Mouse (Mus musculus) liver, adult 2 months (tissue): ENCODE data around the gene Ttll8. TPM values are rescaled to one million over a fixed set of nuclear protein-coding genes. Genes with fewer than 3 reads are reported as not detected.

Experiments
- DNase-seq: peaks from one replicate; pipeline ENCODE4 v3.0.0-alpha.2; 2011; ENCODE audit warnings: low read depth, low spot score; ENCODE audit errors: extremely low read depth
- H3K27ac ChIP-seq: fragments of 200-500 bp; replicated peaks from 2 replicates; pipeline ENCODE4 v1.5.1; 2012; ENCODE audit warnings: low read depth, mild to moderate bottlenecking, control low read depth, inconsistent platforms, low read length; ENCODE audit not compliant: insufficient read depth
- H3K27me3 ChIP-seq: fragments of 200-500 bp; 2 replicates; pipeline ENCODE4 v1.6.1; 2012; ENCODE audit warnings: mild to moderate bottlenecking, moderate library complexity, low read length, inconsistent platforms; ENCODE audit not compliant: control insufficient read depth, insufficient read depth
- H3K36me3 ChIP-seq: fragments of 200-500 bp; 2 replicates; pipeline ENCODE4 v1.6.1; 2012; ENCODE audit warnings: low read length, inconsistent platforms; ENCODE audit not compliant: control insufficient read depth, insufficient read depth
- H3K4me1 ChIP-seq: fragments of 200-500 bp; 2 replicates; pipeline ENCODE4 v1.6.1; 2011; ENCODE audit warnings: low read length; ENCODE audit not compliant: control insufficient read depth, insufficient read depth
- H3K4me3 ChIP-seq: fragments of 200-500 bp; 2 replicates; pipeline ENCODE4 v1.5.1; 2011; ENCODE audit warnings: low read depth, mild to moderate bottlenecking, control low read depth, low read length, moderate library complexity; ENCODE audit not compliant: insufficient read depth
- H3K79me2 ChIP-seq: fragments of 200-500 bp; 2 replicates; pipeline ENCODE4 v1.6.1; 2012; ENCODE audit warnings: inconsistent platforms, mild to moderate bottlenecking, low read length, moderate library complexity; ENCODE audit not compliant: control insufficient read depth, insufficient read depth
- H3K9ac ChIP-seq: fragments of 200-500 bp; 2 replicates; pipeline ENCODE4 v1.6.1; 2012; ENCODE audit warnings: low read depth, mild to moderate bottlenecking, control low read depth, inconsistent platforms, low read length
- CTCF ChIP-seq: fragments of 200-500 bp; IDR thresholded peaks from 2 replicates; pipeline ENCODE4 v1.5.1; 2011; ENCODE audit warnings: low read depth, low read length, control low read depth
- POLR2A ChIP-seq: fragments of 200-500 bp; IDR thresholded peaks from 2 replicates; pipeline ENCODE4 v1.6.1; 2011; ENCODE audit warnings: low read length, control low read depth; ENCODE audit not compliant: insufficient read depth; ENCODE audit errors: extremely low read depth
- WGBS: fragments of 180-500 bp; shearing (Covaris S2); methylation state at CpG from one replicate; pipeline ENCODE4 v1.1.7; 2018; 5-methylcytosine and 5-hydroxymethylcytosine counted together
- polyA plus RNA-seq: library from polyadenylated mRNA; depleted of rRNA; stranded (reverse); fragments of >200 nt; gene quantifications from 2 replicates; pipeline ENCODE4 v1.2.3, GENCODE M21; 2012
- total RNA-seq: library from RNA; depleted of rRNA; stranded (reverse); fragments of >200 nt; gene quantifications from 2 replicates; pipeline ENCODE4 v1.2.3, GENCODE M21; 2014

The Ttll8 gene
- total and polyA plus RNA-seq, 2 experiments = 0.02 to 0.28 TPM

DNA sequence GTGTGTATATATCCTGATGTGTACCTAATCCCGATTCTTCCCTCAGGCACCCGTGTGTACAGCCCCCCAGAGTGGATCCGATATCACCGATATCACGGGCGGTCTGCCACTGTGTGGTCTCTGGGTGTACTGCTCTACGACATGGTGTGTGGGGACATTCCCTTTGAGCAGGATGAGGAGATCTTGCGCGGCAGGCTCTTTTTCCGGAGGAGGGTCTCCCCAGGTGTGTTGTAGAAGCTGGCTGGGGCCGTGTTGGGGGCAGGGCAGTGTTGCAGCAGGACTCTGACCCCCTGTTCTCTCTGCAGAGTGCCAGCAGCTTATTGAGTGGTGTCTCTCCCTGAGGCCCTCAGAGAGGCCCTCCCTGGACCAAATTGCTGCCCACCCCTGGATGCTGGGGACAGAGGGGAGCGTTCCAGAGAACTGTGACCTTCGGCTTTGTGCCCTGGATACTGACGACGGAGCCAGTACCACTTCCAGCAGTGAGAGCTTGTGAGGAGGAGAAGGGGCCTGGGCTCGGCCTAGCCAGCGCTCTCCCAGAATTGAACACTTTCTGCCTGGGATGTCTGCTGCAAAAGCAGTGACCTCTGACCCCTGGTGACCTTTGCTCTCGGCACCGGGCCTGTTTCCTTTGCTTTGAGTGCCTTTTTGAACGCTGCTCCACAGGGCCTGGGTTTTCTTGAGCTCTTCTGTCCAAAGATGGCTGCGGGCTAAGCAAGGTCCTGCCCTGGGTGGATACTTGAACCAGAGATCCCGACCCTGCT lies 89.8 kb downstream of the Ttll8 start:
- Histone ChIP-seq H3K36me3 (peaks cover 18% of the 10 kb centered on the region), H3K9ac (peak overlapping the region; percentile 100), H3K79me2 (peaks cover 18% of the 10 kb centered on the region), H3K27ac (peak overlapping the region; percentile 88), H3K4me1 (peaks cover 32% of the 10 kb centered on the region), H3K4me3 (peak overlapping the region; percentile 97), H3K27me3 (no peaks in the 10 kb centered on the region)
- peak; percentile 88 for DNase-seq
- TF ChIP-seq POLR2A (0 out of 2 replicates have a peak, but pooled peaks have one; percentile 1), CTCF (no peak)
- 5% methylated on average over 22 of the region's 22 CpGs for WGBS

DNA sequence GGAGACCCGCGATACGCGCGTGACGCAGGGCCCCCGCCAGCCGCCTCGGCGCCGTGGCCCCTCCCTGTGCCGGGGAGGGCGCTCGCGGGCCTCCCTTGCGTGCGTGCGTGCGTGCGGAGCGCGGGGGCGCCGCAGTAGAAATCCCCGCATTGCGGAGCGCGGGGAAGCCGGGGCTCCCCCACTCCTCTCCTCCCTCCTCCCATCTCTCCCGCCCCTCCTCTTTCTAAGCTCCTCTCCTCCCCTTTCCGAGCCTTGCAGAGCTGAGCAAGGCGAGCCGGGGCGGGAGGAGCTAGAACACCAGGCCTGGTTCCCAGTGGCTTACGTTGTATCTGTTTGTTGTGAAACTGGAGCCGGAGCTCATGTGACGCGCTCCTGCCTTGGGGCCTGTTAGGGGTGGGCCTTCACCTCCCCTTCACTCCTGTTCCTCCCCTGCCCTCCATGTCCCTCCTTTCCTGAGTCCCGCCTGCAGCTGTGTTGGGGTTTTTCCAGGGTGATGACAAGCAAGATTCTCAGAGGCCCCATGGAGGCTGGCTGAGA lies 90.5 kb downstream of the Ttll8 start:
- H3K4me1 ChIP-seq = peaks cover 35% of the 10 kb centered on the region
- WGBS = under 1% methylated on average over 21 of the region's 39 CpGs
- peak; percentile 94 for DNase-seq

DNA sequence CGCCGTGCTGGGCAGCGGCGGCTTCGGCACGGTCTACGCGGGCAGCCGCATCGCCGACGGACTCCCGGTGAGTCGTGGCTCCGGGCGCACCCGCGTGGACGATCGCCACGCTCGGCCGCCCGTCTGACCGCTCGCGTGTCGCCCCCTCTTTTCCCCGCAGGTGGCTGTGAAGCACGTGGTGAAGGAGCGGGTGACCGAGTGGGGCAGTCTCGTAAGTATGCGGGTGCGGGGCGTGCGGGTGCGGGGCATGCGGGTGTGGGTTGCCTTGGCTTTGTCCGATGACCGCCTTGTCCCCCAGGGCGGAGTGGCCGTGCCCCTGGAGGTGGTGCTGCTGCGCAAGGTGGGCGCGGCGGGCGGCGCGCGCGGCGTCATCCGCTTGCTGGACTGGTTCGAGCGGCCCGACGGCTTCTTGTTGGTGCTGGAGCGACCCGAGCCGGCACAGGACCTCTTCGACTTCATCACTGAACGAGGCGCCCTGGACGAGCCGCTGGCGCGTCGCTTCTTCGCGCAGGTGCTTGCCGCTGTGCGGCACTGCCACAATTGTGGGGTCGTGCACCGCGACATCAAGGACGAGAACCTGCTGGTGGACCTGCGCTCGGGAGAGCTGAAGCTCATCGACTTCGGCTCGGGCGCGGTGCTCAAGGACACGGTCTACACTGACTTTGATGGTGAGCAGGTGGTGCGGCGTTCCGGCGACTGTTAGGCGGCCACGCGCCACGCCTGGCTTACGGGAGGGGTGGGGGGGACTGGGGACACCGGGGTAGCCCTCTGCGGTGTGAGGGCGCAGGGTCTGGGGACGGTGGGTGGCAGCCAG lies 91.1 kb downstream of the Ttll8 start:
- WGBS = under 1% methylated on average over 98 of the region's 98 CpGs
- H3K4me3 ChIP-seq = peak overlapping the region; percentile 97
- no peak for TF ChIP-seq POLR2A
- TF ChIP-seq CTCF = 0 out of 2 replicates have a peak, but pooled peaks have one; percentile 1
- no peaks in the 10 kb centered on the region for H3K27me3 ChIP-seq
- peaks cover 18% of the 10 kb centered on the region for H3K36me3 ChIP-seq
- DNase-seq = no peak
- peaks cover 18% of the 10 kb centered on the region for H3K79me2 ChIP-seq
- H3K27ac ChIP-seq = peak overlapping the region; percentile 88
- H3K9ac ChIP-seq = peak overlapping the region; percentile 100
- H3K4me1 ChIP-seq = peaks cover 34% of the 10 kb centered on the region

More for the DNA sequence above, 90.5 kb downstream of the Ttll8 start:
- H3K27ac ChIP-seq = peak overlapping the region; percentile 88
- TF ChIP-seq CTCF (no peak), POLR2A (0 out of 2 replicates have a peak, but pooled peaks have one; percentile 39)
- H3K27me3 ChIP-seq = no peaks in the 10 kb centered on the region
- peak overlapping the region; percentile 100 for H3K9ac ChIP-seq
- H3K4me3 ChIP-seq = peak overlapping the region; percentile 97
- peaks cover 18% of the 10 kb centered on the region for H3K36me3 ChIP-seq
- H3K79me2 ChIP-seq = peaks cover 18% of the 10 kb centered on the region

GRCm38 (mm10) chr15:88861772-88862622 lies 92.2 kb downstream of the Ttll8 start, which contains the start of gene Pim3:
Pim3 (plus strand) TSS chr15:88862186.
- peak within 1 kb of the TSS; percentile 97 for H3K4me3 ChIP-seq
- under 1% methylated on average over 107 of the region's 107 CpGs for WGBS
- H3K27me3 ChIP-seq = no peaks in the 10 kb centered on the region
- peaks cover 37% of the 10 kb centered on the region for H3K4me1 ChIP-seq
- H3K79me2 ChIP-seq = peaks cover 18% of the 10 kb centered on the region
- H3K27ac ChIP-seq = peak within 1 kb of the TSS; percentile 88
- peak; percentile 92 for DNase-seq
- TF ChIP-seq CTCF (0 out of 2 replicates have a peak, but pooled peaks have one; percentile 10), POLR2A (peak; percentile 96)
- H3K9ac ChIP-seq = peak within 1 kb of the TSS; percentile 100
- peaks cover 18% of the 10 kb centered on the region for H3K36me3 ChIP-seq

DNA sequence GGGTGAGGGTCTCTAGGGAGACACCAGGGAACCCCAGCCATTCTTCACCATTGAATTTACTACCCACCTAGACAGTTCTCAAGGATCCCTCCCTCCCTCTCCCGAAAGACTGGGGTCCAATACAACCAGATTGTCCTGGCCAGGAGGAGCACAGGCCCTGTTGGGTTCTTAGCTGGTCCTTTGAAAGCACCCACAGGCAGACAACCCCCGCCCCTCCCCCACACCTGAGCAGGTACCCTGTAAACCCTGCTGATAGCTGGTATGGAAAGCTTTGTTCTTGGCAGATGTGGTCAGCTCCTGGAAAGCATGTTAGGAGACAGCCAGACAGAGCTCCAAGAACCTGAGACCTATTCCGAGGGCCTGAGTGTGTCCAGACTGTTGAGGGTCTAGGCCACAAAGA lies 93.4 kb downstream of the Ttll8 start:
- Histone ChIP-seq H3K27ac (peak overlapping the region; percentile 78), H3K4me1 (peaks cover 27% of the 10 kb centered on the region), H3K36me3 (peaks cover 15% of the 10 kb centered on the region), H3K79me2 (peaks cover 18% of the 10 kb centered on the region), H3K4me3 (no peak overlapping the region), H3K9ac (no peak overlapping the region), H3K27me3 (no peaks in the 10 kb centered on the region)
- WGBS = 90% methylated on average over 3 of the region's 3 CpGs
- DNase-seq = no peak
- TF ChIP-seq CTCF (no peak), POLR2A (no peak)
